Mouse (Mus musculus) liver, embryonic 13.5 days (tissue): ENCODE results near the gene Aph1c. TPM values are rescaled to one million over a fixed set of nuclear protein-coding genes. Genes with fewer than 3 reads are reported as not detected.

Experiments
- ATAC-seq: fragments of 200-750 bp; cut with Nextera tagmentation; 2 replicates; pipeline ENCODE4 v1.8.0; 2017; ENCODE audit warnings: low read depth, mild to moderate bottlenecking, moderate number of reproducible peaks, moderate library complexity
- DNase-seq: peaks from one replicate; pipeline ENCODE4 v3.0.0; 2022
- H3K27ac ChIP-seq: fragments of 300-500 bp; sonication (generic); 2 replicates; pipeline ENCODE4 v1.5.1; 2015; ENCODE audit warnings: moderate library complexity, mild to moderate bottlenecking, inconsistent platforms
- H3K27me3 ChIP-seq: fragments of 300-500 bp; sonication (generic); 2 replicates; pipeline ENCODE4 v1.6.1; 2015; ENCODE audit warnings: mild to moderate bottlenecking, inconsistent platforms
- H3K36me3 ChIP-seq: fragments of 300-500 bp; sonication (generic); 2 replicates; pipeline ENCODE4 v1.6.1; 2015; ENCODE audit warnings: mild to moderate bottlenecking, inconsistent platforms
- H3K4me1 ChIP-seq: fragments of 300-500 bp; sonication (generic); replicated peaks from 2 replicates; pipeline ENCODE4 v1.6.1; 2015; ENCODE audit warnings: inconsistent platforms
- H3K4me2 ChIP-seq: fragments of 300-500 bp; sonication (generic); 2 replicates; pipeline ENCODE4 v1.6.1; 2015; ENCODE audit warnings: inconsistent platforms, mild to moderate bottlenecking, moderate library complexity
- H3K4me3 ChIP-seq: fragments of 300-500 bp; sonication (generic); replicated peaks from 2 replicates; pipeline ENCODE4 v1.5.1; 2015; ENCODE audit warnings: mild to moderate bottlenecking, inconsistent platforms
- H3K9ac ChIP-seq: fragments of 300-500 bp; sonication (generic); 2 replicates; pipeline ENCODE4 v1.6.1; 2015; ENCODE audit warnings: mild to moderate bottlenecking, inconsistent platforms
- H3K9me3 ChIP-seq: fragments of 300-500 bp; sonication (generic); replicated peaks from 2 replicates; pipeline ENCODE4 v1.6.1; 2016; ENCODE audit warnings: inconsistent platforms
- WGBS: fragments of 180-500 bp; shearing (Covaris S2); methylation state at CpG from one replicate; pipeline ENCODE4 v1.1.7; 2015; ENCODE audit not compliant: insufficient replicate concordance; 5-methylcytosine and 5-hydroxymethylcytosine counted together
- polyA plus RNA-seq: library from polyadenylated mRNA; unstranded; fragments of >200 nt; fragmentation: Nextera tagmentation; extraction: Ambion mirVana; gene quantifications from 2 replicates; pipeline ENCODE4 v1.2.1, GENCODE M21; 2015

Gene Aph1c
- polyA plus RNA-seq, 1 experiment from 2014 or later, result 1.2 TPM

- peaks cover 7% of the 10 kb centered on the region for H3K4me1 ChIP-seq
- no peak overlapping the region for H3K4me3 ChIP-seq
- no peak for DNase-seq
- H3K4me2 ChIP-seq, result no peak overlapping the region
- H3K36me3 ChIP-seq, result peaks cover 12% of the 10 kb centered on the region; the same call in 1 of the 2 replicates
- 82% methylated on average over 10 of the region's 10 CpGs for WGBS
- no peak overlapping the region for H3K9ac ChIP-seq
- H3K9me3 ChIP-seq, result 0 out of 2 replicates have a peak, but pooled peaks cover 4% of the 10 kb centered on the region
- H3K27ac ChIP-seq, result no peak overlapping the region
- no peaks in the 10 kb centered on the region for H3K27me3 ChIP-seq
- no peak for ATAC-seq
Measured at GRCm38 (mm10) chr9:66872015-66872727, 37.6 kb upstream of the Aph1c start.

GRCm38 (mm10) chr9:66864708-66865107 lies 30.2 kb upstream of the Aph1c start:
- peaks cover 6% of the 10 kb centered on the region for H3K4me1 ChIP-seq
- ATAC-seq (no peak), DNase-seq (no peak)
- no peak overlapping the region for H3K4me3 ChIP-seq
- H3K36me3 ChIP-seq, result peaks cover 32% of the 10 kb centered on the region
- no peak overlapping the region for H3K27ac ChIP-seq
- WGBS, result 86% methylated on average over 3 of the region's 3 CpGs
- H3K9me3 ChIP-seq, result no peaks in the 10 kb centered on the region
- H3K27me3 ChIP-seq, result no peaks in the 10 kb centered on the region
- no peak overlapping the region for H3K9ac ChIP-seq
- no peak overlapping the region for H3K4me2 ChIP-seq

- ATAC-seq (no peak), DNase-seq (no peak)
- Histone ChIP-seq H3K27ac (no peak overlapping the region), H3K4me2 (no peak overlapping the region), H3K9ac (no peak overlapping the region), H3K27me3 (no peaks in the 10 kb centered on the region), H3K9me3 (no peaks in the 10 kb centered on the region), H3K4me1 (peaks cover 13% of the 10 kb centered on the region), H3K36me3 (peaks cover 44% of the 10 kb centered on the region), H3K4me3 (no peak overlapping the region)
- WGBS, result 92% methylated on average over 3 of the region's 3 CpGs
Measured at GRCm38 (mm10) chr9:66863456-66863855, 28.9 kb upstream of the Aph1c start.

GRCm38 (mm10) chr9:66862202-66862601 lies 27.7 kb upstream of the Aph1c start:
- no peak overlapping the region for H3K27ac ChIP-seq
- 76% methylated on average over 4 of the region's 4 CpGs for WGBS
- peaks cover 54% of the 10 kb centered on the region for H3K36me3 ChIP-seq
- H3K4me1 ChIP-seq, result peaks cover 13% of the 10 kb centered on the region
- H3K4me2 ChIP-seq, result no peak overlapping the region
- no peak for ATAC-seq
- H3K4me3 ChIP-seq, result no peak overlapping the region
- no peaks in the 10 kb centered on the region for H3K27me3 ChIP-seq
- H3K9ac ChIP-seq, result no peak overlapping the region
- DNase-seq, result no peak
- H3K9me3 ChIP-seq, result no peaks in the 10 kb centered on the region

GRCm38 (mm10) chr9:66861104-66861767 lies 26.7 kb upstream of the Aph1c start:
- Histone ChIP-seq H3K27me3 (no peaks in the 10 kb centered on the region), H3K9me3 (no peaks in the 10 kb centered on the region), H3K4me1 (peaks cover 13% of the 10 kb centered on the region), H3K4me2 (no peak overlapping the region), H3K9ac (no peak overlapping the region), H3K36me3 (peaks cover 55% of the 10 kb centered on the region), H3K27ac (no peak overlapping the region), H3K4me3 (no peak overlapping the region)
- DNase-seq (no peak), ATAC-seq (no peak)
- WGBS, result 82% methylated on average over 5 of the region's 5 CpGs

GRCm38 (mm10) chr9:66859523-66859922 lies 25.0 kb upstream of the Aph1c start:
- Histone ChIP-seq H3K4me1 (peaks cover 12% of the 10 kb centered on the region), H3K4me3 (no peak overlapping the region), H3K27me3 (no peaks in the 10 kb centered on the region), H3K27ac (no peak overlapping the region), H3K36me3 (peaks cover 70% of the 10 kb centered on the region), H3K9ac (no peak overlapping the region), H3K9me3 (no peaks in the 10 kb centered on the region), H3K4me2 (no peak overlapping the region)
- WGBS, result 84% methylated on average over 5 of the region's 5 CpGs
- no peak for ATAC-seq
- DNase-seq, result no peak

GRCm38 (mm10) chr9:66855865-66856264 lies 21.3 kb upstream of the Aph1c start:
- peaks cover 74% of the 10 kb centered on the region for H3K36me3 ChIP-seq
- H3K4me2 ChIP-seq, result no peak overlapping the region
- DNase-seq, result no peak
- H3K4me3 ChIP-seq, result no peak overlapping the region
- H3K4me1 ChIP-seq, result peaks cover 8% of the 10 kb centered on the region
- no peak overlapping the region for H3K9ac ChIP-seq
- H3K9me3 ChIP-seq, result no peaks in the 10 kb centered on the region
- no peak for ATAC-seq
- no peaks in the 10 kb centered on the region for H3K27me3 ChIP-seq
- 71% methylated on average over 7 of the region's 7 CpGs for WGBS
- H3K27ac ChIP-seq, result no peak overlapping the region

- H3K9me3 ChIP-seq, result no peaks in the 10 kb centered on the region
- H3K27ac ChIP-seq, result no peak overlapping the region
- no peaks in the 10 kb centered on the region for H3K27me3 ChIP-seq
- ATAC-seq, result no peak
- H3K9ac ChIP-seq, result no peak overlapping the region
- peaks cover 65% of the 10 kb centered on the region for H3K36me3 ChIP-seq
- H3K4me1 ChIP-seq, result no peaks in the 10 kb centered on the region
- DNase-seq, result no peak
- no peak overlapping the region for H3K4me3 ChIP-seq
- no peak overlapping the region for H3K4me2 ChIP-seq
- WGBS, result 78% methylated on average over 6 of the region's 6 CpGs
Measured at GRCm38 (mm10) chr9:66852592-66852991, 18.1 kb upstream of the Aph1c start.

GRCm38 (mm10) chr9:66850966-66851365 lies 16.4 kb upstream of the Aph1c start:
- Histone ChIP-seq H3K27me3 (no peaks in the 10 kb centered on the region), H3K4me3 (no peak overlapping the region), H3K36me3 (peaks cover 75% of the 10 kb centered on the region), H3K9me3 (no peaks in the 10 kb centered on the region), H3K4me1 (0 out of 2 replicates have a peak, but pooled peaks cover 8% of the 10 kb centered on the region), H3K9ac (no peak overlapping the region), H3K27ac (no peak overlapping the region), H3K4me2 (no peak overlapping the region)
- ATAC-seq (no peak), DNase-seq (no peak)
- WGBS, result 78% methylated on average over 5 of the region's 5 CpGs

GRCm38 (mm10) chr9:66846822-66847221 lies 12.3 kb upstream of the Aph1c start:
- H3K4me1 ChIP-seq, result peaks cover 8% of the 10 kb centered on the region; the same call in 1 of the 2 replicates
- DNase-seq (no peak), ATAC-seq (0 out of 2 replicates have a peak, but pooled peaks have one; percentile 57)
- H3K27me3 ChIP-seq, result no peaks in the 10 kb centered on the region
- H3K27ac ChIP-seq, result no peak overlapping the region
- no peak overlapping the region for H3K4me3 ChIP-seq
- no peaks in the 10 kb centered on the region for H3K9me3 ChIP-seq
- no peak overlapping the region for H3K4me2 ChIP-seq
- 85% methylated on average over 5 of the region's 5 CpGs for WGBS
- H3K36me3 ChIP-seq, result peaks cover 64% of the 10 kb centered on the region
- no peak overlapping the region for H3K9ac ChIP-seq

- WGBS, result under 1% methylated on average over 24 of the region's 24 CpGs
- Histone ChIP-seq H3K4me1 (peaks cover 23% of the 10 kb centered on the region), H3K36me3 (no peaks in the 10 kb centered on the region), H3K4me3 (peak overlapping the region; percentile 63), H3K9ac (peak overlapping the region; percentile 63), H3K4me2 (peak overlapping the region; percentile 89), H3K27ac (peak overlapping the region; percentile 9; the same call in 1 of the 2 replicates), H3K9me3 (no peaks in the 10 kb centered on the region), H3K27me3 (0 out of 2 replicates have a peak, but pooled peaks cover 7% of the 10 kb centered on the region)
- ATAC-seq (peak; percentile 37), DNase-seq (peak; percentile 52)
Measured at GRCm38 (mm10) chr9:66835097-66835480, 563 bp upstream of the Aph1c start.
